Mouse (Mus musculus) thymus, postnatal 10 days (tissue): Measurements from ENCODE around the gene Shb.

ENCODE experiments used
- DNase-seq, 2 experiments: peaks; one replicate each; pipeline ENCODE4 v3.0.0; 2021; ENCODE audit warnings: low spot score in 2 of 2

Shb gene

DNA sequence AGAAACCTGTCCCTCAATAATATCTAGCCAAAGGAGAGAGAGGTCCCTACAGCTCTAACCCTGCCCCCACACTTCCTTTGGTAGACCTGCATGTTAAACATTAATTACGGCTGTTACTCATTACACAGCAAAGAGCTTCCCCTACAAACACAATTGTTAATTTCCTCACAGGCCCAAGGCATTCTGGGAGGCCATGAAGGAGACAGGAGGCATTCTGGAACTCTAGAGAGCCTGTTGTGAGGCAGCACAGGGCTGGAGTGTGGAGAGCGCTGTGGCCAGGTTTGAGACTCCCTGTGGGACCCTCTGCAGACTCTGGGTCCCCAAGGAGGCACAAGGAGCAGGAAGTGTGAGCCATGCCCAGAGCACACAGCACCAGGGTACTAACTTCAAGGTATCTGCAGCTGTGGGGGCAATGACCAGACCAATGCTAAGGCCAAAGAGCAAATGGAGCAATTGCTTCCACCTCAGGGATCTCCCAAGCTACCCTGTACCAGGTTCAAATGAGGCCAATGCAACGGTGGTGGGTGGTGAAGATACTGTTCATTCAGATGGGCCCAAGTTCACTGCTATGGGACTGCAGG, 78.9 kb downstream of the Shb start:
- DNase-seq: no peak

GRCm38 (mm10) chr4:45452569-45453111, 79.6 kb downstream of the Shb start:
- no peak for DNase-seq

DNA sequence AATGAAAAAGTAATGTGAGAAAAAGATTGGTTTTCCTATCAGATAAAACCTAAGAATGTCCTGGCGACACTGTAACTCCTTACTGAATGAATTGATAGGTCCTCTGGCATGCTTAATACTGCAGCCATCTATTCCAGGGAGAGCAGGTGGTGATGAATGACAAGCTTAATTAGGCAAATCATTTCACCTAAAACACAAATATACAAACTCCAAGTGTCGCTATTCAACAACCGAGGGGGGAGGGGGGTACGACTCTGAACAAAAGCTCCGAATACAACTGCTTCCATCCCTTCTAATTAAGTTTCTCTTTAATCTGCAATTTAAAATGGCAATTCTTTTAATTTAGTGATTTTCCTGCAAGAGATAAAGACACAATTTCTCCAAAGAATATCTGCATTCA, 83.3 kb downstream of the Shb start:
- DNase-seq: no peak

- no peak for DNase-seq
These were observed 83.8 kb downstream of the Shb start for GRCm38 (mm10) chr4:45448481-45448880.

DNA sequence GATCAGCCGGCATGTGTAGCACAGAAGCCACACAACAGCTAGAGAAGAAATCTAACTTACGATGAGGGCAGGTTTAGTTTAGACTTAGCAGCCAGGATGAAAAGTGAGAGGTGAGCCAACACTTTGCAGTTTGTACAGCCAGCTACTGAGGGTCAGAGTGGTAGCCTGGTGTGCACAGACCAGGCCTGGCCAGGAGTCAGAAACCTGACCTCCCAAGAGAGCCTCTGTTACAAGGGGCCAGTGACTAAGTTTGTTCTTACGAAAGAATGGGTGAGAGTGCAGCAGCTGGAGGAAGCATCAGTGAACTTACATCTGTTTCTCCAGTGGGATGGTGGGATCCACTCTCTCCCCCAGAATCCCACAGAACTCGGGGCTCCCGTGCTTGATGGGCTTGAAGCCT, 85.1 kb downstream of the Shb start:
- no peak for DNase-seq

DNA sequence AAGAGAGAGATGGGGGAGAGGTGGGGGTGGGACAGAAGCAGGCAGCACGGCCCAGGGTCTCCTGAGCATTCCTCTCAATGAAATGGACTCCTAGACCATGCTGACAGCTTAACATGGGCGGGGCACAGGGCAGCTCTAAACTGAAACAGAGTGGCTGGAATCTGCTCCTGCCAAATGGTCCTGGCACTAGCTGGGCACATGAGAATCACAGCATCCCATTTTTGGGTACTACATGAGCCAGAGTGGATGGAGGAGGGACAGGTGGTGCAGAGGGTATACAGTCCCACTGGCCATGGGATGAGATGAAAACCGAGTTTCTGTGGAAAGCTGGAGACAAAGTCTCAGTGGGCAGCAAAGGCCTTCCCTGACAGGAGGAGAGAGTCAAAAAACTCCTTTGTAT, 87.0 kb downstream of the Shb start:
- DNase-seq: no peak

- no peak for DNase-seq
These were observed 87.5 kb downstream of the Shb start for GRCm38 (mm10) chr4:45444813-45445212.

DNA sequence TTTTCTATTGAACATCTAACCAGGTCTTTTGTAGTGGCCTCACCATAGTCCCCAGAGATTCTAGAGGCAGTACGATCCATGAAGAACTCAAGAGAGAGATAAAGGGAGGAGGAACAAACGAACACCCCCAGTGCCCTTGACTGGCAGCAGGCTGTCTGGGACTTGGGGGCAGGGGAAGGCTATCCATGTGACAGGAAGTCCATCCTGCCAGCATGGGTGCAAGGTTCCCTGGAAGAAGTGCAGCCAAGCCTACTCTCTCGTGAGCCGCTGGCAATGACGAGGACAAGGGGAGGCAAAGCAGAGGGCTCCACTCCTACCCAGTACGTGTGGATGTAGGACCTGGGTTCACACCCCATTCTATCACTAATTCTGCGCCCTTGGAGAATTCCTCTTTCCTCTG, 88.6 kb downstream of the Shb start:
- no peak for DNase-seq

- no peak for DNase-seq
These were observed 90.0 kb downstream of the Shb start for GRCm38 (mm10) chr4:45442237-45442636.

DNA sequence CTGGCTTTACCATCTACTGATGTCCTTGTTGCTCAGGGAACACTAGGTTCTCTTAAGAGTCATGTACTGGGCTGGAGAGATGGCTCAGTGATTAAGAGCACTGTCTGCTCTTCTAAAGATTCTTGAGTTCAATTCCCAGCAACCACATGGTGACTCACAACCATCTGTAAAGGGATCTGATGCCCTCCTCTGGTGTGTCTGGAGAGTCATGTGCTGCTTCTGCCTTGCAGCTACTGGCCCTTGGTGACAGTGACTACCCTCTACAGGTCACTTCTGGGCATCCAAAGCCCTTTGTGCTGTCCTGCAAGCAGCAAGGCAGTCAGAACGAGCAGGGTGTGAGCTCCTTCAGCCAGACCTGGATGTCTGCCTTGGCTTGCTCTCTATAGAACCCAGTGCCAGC, 90.5 kb downstream of the Shb start:
- no peak for DNase-seq

GRCm38 (mm10) chr4:45439281-45439680, 93.0 kb downstream of the Shb start:
- DNase-seq: no peak

- DNase-seq: no peak
These were observed 95.3 kb downstream of the Shb start for GRCm38 (mm10) chr4:45437010-45437409.

DNA sequence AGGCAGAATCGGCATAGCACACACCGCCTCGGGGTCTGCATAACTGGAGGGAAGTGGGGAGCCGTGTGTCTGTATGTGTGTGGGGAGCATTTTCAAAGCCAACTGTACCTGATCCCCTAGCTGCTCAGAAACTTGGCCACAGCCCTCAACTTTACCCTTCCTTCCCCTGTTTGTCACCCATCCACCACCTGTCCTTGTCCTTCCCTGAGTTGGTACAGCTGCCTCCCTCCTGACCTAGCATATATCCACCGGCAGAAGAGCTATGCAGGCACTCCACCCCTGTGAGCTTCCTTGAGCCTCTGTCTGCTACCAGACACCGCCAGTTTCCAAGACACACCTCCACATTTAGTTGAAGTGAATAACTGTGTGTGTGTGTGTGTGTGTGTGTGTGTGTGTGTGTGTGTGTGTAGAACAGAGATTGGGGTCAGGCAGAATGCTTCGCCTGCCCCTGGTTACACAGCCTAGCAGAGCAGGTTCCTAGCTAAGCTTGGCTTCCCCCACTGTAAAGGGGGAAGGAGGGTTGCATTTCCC, 95.8 kb downstream of the Shb start:
- DNase-seq: no peak

GRCm38 (mm10) chr4:45435899-45436298, 96.4 kb downstream of the Shb start:
- no peak for DNase-seq

- no peak for DNase-seq
These were observed 97.6 kb downstream of the Shb start for GRCm38 (mm10) chr4:45434681-45435080.

DNA sequence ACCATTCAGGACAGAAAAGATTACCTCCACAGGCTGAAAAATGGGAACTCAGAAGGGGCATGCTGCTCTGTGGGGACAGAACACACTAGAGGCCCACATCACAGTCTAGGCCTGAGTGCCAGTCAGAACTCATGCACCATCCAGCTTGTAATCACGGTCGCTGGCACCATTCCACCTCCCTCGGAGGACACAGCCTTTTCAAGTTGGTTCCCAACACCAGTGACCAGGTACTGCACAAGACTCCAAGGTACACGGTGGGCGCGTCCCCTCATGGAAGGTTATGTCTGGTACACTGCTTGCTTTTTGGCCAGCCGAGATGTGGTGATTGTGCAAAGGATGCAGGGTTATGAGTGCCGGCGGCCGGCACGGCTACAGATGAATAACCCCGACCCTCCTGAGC, 98.2 kb downstream of the Shb start:
- DNase-seq: no peak

DNA sequence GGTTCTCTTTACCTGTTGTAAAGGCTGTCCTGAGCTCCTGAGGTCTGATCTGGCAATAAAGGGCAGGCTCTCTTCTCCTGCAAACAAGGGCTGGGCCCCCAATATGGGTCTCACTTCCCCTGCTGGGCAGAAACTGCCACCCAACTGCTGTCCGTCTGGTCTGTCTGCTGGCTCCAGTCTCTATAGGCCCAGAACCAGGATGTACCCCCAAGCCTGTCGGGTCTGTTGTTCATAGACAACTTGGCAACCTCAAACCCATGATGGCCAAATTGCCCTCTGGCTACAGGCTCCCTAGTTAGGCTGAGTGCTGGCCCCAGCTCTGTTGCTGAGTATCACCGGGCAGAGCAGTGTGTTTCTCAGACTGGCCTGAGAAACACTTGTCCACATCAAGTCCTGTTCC, 100.5 kb downstream of the Shb start:
- DNase-seq: no peak

GRCm38 (mm10) chr4:45431316-45431715, 101.0 kb downstream of the Shb start:
- no peak for DNase-seq

DNA sequence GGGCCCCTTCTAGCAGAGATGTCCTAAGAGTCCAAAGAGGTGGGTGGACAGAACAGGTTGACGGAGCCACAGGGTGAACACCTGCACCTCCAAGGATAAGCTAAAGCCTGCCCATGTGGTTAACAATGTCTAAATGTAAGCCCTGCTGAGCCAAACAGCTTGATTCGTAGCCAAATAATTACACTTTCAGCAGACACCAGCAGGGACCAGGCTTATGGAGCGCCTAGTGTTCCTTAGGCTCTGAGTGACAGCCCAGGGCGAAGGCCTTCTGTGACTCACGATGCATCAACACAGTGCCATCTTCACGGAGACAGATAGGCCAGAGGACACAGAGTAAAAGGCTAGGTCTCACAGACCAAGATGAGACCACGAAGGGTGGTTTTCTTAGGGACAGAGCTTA, 102.8 kb downstream of the Shb start:
- DNase-seq: no peak

DNA sequence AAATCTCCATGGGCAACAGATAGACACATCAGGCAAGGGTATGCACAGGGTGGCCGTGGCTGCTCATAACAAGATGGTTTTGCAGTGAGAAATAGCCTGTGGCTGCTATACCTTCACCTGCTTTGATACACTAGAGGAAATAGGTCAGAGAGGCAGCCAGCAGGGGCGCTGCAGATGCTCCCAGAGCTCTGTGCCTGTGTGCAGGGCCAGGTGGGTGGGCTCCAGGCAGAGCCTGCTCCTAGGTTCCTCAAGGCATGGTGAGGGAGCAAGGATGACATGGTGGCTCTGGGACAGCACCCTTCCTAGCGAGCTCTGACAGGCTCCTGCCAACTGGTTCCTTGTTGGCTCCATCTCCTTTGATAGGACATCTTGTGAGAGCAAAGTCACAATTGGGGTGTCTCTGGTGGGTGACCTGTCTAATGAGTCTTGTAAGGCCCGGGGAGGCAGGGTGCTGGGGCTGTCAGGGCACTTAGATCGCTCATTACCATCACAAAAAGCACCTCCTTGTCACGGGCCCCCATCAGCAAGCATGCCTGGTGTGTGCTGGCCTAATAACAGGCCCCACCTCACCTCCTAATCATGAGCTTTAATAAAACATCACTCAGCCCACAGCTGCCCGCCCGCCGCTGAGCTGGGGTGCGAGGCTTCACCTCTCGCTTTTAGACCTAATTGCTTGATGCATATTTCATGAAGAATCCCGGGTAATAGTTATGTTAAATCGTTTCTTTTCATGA, 105.4 kb downstream of the Shb start:
- DNase-seq: peak in 1 of 2 experiments; percentile 47

DNA sequence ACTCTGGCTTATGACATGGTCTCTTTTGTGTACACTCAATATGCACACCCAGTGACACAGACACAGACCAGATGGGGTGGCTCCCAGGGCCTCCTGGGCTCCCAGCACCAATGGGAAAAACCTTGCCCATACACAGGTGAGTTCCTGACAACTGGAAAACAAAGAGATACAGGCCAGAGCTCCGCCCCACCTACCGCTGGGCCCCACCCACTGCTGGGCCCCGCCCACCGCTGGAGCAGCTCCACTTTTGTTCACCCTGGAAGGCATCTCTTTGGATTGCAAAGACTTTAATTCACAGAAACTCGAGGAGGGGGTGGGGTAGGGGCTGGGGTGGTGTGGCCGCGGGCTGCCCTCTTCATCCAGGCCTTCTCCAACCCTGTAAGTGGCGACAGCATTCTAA, 108.9 kb downstream of the Shb start:
- no peak for DNase-seq

DNA sequence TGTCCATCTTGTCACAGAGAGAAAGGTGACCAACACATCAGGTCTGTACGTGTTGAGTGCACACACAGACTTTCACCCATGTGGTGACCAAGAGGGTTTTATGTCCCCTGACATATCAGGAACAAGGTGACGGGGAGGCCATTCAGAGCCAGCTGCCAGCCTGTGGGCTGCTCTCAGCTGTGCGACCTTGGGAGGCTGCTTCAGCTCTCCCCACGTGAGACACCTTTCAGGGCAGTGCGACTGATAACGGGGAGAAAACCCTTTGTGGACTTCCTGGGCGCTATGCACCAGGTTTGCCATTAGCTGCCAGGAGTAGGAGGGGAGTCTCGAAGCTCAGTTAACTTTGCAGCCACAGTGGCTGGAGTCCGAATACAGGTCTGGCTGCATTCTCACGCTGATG, 109.6 kb downstream of the Shb start:
- DNase-seq: no peak

- DNase-seq: no peak
These were observed 110.6 kb downstream of the Shb start for GRCm38 (mm10) chr4:45421519-45422260.
